Mouse (Mus musculus) gastrocnemius, adult 18-20 months (tissue): ENCODE measurements around the gene Abcf3. TPM values are rescaled to one million over a fixed set of nuclear protein-coding genes. Genes with fewer than 3 reads are reported as not detected.
A peak's percentile ranks its signal among the peaks of the same experiment; 100 is the strongest.

ENCODE experiments used
- DNase-seq: peaks from one replicate; pipeline ENCODE4 v3.0.0; 2021; ENCODE audit warnings: low spot score
- total RNA-seq, 2 experiments: library from RNA; stranded (reverse); gene quantifications; 2 replicates each; pipeline ENCODE4 v1.2.3; 2021

Gene Abcf3
- total RNA-seq, 2 experiments from 2014 or later = 50.3 to 69.8 TPM

DNA sequence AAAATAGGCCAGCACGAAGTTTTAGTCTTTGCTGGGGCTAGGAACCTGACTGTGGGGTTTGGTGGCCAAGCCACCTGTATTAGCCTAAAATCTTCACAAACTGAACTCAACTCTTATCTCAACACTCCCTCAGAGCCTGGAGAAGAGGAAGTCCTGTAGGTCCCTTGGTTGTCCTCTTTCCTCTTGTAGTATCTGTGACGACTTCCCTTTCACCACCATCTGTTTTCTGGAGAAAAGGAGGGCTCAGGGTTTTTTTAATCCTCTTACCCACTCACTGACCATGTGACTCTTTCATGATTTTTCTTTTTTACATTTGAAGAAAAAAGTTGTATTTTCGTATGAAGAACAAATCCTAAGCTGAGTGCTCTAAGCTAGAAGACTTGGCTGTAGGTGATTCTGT lies 8.7 kb upstream of the Abcf3 start:
- no peak for DNase-seq

- DNase-seq = no peak
These were observed 7.9 kb upstream of the Abcf3 start for GRCm38 (mm10) chr16:20540438-20540837.

DNA sequence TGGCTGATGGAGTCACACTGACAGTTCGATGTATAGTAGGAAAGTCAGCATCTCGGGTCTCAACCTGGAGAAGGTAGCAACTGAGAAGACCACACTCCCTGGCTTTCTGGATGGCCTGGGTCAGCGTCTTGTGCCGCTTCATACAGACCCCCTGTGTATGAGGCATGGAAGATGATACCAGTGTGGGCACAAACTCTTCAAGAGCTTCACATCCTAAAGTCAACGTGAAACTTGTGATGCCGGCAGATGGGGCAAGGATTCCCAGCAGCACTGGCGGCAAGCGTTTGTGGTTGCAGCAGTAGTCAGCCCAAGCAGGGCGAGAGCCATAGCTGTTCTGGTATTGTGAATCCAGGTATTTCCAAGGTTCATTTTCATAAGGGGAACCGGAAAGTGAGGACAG lies 2.7 kb upstream of the Abcf3 start:
- no peak for DNase-seq

GRCm38 (mm10) chr16:20547423-20547822 lies 954 bp upstream of the Abcf3 start:
- no peak for DNase-seq

DNA sequence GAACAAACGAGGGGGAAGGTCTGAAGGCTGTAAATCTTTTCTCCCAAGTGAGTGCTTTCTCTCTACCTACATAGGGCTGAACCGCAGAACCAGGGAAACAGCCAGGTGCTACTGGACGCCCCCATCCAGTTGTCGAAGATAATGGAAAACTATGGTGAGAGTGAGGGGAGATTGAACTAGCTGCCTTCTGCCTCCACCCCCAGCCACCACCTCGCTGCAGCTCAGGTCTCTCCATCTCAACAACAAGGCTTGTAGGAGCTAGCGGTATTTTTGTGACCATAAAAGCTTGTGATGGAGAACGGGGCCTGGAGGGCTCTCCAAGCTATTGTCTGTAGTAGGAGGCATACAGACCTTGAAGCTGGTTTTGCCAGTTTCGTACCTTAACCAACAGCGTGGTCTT lies 784 bp downstream of the Abcf3 start:
- DNase-seq = no peak

GRCm38 (mm10) chr16:20551691-20552090 lies 3.3 kb downstream of the Abcf3 start:
- no peak for DNase-seq

DNA sequence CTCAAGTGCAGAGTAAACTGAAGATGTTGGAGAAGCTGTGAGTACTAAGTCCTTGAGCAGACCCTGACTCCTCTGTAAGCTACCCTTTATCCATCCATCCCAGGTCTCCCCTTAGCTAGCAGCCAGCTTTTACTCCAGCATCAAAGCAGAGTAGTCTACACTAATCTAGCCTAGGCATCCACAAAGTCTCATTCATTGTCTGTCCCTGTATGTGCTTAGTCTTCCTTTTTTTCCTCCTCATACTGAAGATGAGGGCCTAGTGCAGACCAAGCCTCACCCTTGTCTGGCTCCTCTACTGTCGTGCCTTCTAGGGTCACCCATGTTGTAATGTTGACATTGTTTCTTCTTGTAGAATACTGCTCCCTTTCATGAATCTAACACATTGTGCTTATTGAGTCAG lies 4.2 kb downstream of the Abcf3 start:
- no peak for DNase-seq

- no peak for DNase-seq
These were observed 6.6 kb downstream of the Abcf3 start for GRCm38 (mm10) chr16:20555000-20555399.

DNA sequence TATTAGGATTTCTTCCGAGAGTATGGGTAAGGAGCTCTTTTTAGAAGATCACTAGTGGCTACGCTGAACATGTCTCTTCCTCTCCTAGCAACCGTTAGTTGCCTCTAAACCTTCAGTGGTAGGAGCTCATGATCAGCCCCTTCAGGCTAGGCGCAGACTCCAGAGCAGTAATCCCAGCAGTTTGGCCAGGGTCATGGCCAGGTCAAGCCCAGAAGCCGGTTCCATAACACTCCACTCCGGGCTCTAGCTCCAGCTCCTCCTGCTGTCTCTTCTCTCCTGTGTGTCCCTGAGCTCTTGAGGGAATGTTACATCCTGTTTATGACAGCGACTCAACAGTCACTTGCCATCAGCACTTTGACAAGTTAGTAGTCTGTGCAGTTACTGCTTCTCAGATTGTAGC lies 9.0 kb downstream of the Abcf3 start:
- no peak for DNase-seq

DNA sequence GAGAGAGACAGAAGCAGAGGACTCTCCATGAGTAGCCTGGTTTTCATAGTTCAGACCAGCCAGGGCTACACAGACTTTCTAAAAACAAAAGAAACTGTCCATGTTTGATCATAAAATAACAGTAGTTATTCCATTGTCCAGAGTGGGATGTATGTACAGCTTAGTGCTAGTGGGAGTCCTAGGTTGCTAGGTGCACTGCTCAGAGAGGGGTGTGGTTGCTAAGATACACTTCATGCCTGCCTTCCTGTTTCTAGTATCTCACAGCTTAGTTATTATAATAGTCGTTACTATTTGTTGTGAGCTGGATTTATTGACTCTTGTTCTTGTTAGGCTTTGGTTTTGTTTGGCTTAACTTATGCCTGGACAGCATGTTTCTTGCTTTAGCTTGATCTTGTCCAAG lies 16.7 kb downstream of the Abcf3 start:
- DNase-seq = no peak

DNA sequence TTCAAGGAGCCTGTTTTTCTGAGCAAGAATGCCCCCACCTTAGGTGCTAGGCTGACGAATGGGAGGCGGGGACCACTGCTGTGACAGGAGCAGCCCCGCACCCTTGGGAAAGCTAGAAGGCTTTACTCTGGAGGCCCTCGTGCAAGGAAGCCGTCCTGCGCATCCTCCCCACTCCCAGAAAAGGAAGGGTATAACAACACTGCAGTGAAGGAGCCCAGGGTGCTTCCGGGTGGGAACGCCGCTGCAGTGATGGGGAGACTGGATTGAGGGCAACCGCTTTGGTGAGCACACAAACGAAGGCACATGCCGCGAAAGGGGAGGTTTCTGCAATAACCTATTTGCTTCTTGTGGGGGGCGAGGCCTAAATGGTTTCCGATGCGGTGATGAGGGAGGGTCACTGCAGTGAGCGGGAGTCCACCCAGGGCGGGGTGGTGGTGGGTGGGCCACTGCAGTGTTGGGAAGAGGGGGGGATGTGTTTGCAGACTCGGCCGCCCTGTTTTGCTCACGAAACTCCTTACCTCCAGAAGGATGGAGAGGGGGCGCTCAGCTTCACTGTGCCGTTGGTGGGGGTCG lies 41.1 kb downstream of the Abcf3 start, which contains the start of gene Vwa5b2:
Gene Vwa5b2 (plus strand): TSS at position 106 of the 573 bp plus-strand sequence.
- no peak for DNase-seq

- no peak for DNase-seq
These were observed 41.7 kb downstream of the Abcf3 start for GRCm38 (mm10) chr16:20589939-20590679.

DNA sequence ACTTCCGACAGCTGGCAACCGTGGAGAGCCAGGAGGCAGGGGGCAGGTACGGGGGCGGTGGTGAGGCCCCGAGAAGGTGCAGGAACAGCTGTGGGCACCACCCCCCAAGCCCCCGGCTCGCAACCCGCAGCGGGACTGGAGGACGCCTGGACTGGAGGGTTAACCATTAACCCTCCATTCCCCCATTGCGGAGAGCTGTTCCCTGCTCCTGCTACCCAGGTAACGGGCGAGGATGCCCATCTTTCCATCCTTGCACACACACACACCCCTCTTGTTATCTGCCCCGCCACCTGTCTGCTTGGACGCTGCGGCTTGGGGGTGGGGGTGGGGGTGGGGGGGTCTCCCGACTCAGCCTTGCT lies 42.3 kb downstream of the Abcf3 start:
- no peak for DNase-seq

- DNase-seq = no peak
These were observed 42.8 kb downstream of the Abcf3 start for GRCm38 (mm10) chr16:20591076-20591705.

DNA sequence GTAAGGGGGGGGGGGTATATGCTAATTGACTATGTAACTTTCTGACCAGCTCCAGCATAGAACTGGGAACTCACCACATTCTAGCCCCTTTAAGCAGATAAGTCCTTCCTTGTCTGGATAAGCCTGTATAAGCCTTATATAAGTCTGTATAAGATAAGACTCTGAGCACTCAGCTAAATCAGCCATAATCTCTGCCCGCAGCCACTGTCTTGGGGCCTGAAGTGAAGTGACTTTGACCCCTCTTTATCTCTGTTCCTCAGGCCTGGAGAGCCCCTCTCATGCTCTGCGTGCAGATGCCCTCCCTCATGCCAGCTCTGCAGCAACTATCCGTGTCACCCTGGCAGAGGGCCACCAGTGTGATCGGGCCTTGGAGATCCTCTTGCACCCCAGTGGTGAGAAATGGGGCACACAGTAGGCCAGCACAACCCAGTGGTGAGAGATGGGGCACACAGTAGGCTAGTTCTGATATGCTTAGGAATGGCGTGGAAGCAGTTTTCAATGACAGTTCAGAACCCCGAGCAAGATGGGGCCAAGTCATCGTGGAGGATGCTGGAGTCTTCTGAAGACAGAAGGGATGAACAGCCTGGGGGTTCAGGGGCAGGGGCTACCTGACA lies 46.8 kb downstream of the Abcf3 start:
- DNase-seq = no peak

DNA sequence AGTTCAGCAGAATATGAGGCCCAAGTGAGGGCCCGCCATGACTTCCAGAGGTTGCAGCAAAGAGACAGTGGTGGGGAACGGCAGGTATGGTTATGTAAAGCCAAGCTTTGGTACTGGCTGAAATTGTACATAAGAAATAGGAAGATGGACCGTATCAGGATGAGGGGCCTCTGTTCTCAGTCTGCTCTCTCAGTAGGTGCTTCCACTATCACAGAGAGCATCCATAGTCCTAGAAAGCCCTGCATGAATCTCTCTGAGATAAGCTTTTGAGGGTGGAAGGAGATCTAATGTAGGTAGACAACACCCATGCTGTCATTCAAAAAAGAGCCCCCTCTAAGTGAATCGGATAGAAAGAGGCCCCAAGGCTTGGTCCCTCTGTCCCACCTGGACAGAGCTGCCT lies 47.4 kb downstream of the Abcf3 start:
- DNase-seq = no peak

- DNase-seq = no peak
These were observed 48.5 kb downstream of the Abcf3 start for GRCm38 (mm10) chr16:20596687-20597441.

DNA sequence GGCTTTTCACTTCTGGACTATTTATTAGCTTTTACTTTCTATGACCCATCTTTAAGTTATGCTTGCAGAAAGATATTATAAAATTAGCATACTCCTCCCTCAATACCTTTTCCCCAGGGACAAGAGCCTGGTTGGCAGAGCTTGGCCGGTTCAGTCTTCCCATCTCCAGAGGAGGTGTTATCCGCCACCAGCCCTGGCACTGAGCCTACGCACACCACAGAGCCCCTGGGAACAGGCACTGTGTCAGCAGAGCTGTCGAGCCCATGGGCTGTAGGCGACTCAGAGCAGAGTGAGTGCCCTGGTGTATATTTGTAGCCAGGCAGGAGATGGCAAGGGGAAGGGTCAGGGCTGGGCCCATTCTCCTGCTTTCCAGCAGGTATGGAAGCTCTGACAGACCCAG lies 52.1 kb downstream of the Abcf3 start:
- no peak for DNase-seq

- no peak for DNase-seq
These were observed 56.3 kb downstream of the Abcf3 start for GRCm38 (mm10) chr16:20604705-20605104.

GRCm38 (mm10) chr16:20610501-20611356 lies 62.4 kb downstream of the Abcf3 start:
- DNase-seq = peak; percentile 73
